Mouse (Mus musculus) liver, embryonic 11.5 days (tissue): ENCODE results near the gene Fkbp10. TPM values are rescaled to one million over a fixed set of nuclear protein-coding genes. Genes with fewer than 3 reads are reported as not detected.

Experiments used
- ATAC-seq: fragments of 200-750 bp; cut with Nextera tagmentation; replicated peaks from 2 replicates; pipeline ENCODE4 v1.8.0; 2017; ENCODE audit warnings: moderate number of reproducible peaks, mild to moderate bottlenecking, moderate TSS enrichment, moderate library complexity; ENCODE audit not compliant: low FRiP score
- DNase-seq: peaks from one replicate; pipeline ENCODE4 v3.0.0-alpha.2; 2017; ENCODE audit warnings: low spot score
- H3K27ac ChIP-seq: fragments of 300-500 bp; sonication (generic); 2 replicates; pipeline ENCODE4 v1.5.1; 2014; ENCODE audit warnings: mild to moderate bottlenecking, low read depth, low read length, control low read depth
- H3K27me3 ChIP-seq: fragments of 300-500 bp; sonication (generic); replicated peaks from 2 replicates; pipeline ENCODE4 v1.6.1; 2014; ENCODE audit warnings: low read length, mixed read lengths; ENCODE audit not compliant: control insufficient read depth, insufficient read depth
- H3K36me3 ChIP-seq: fragments of 300-500 bp; sonication (generic); 2 replicates; pipeline ENCODE4 v1.6.1; 2014; ENCODE audit warnings: mild to moderate bottlenecking, low read length, moderate library complexity, mixed read lengths; ENCODE audit not compliant: control insufficient read depth, insufficient read depth
- H3K4me1 ChIP-seq: fragments of 300-500 bp; sonication (generic); replicated peaks from 2 replicates; pipeline ENCODE4 v1.6.1; 2014; ENCODE audit warnings: low read length, mixed read lengths; ENCODE audit not compliant: control insufficient read depth, insufficient read depth
- H3K4me2 ChIP-seq: fragments of 300-500 bp; sonication (generic); 2 replicates; pipeline ENCODE4 v1.6.1; 2014; ENCODE audit warnings: mild to moderate bottlenecking, control low read depth, moderate library complexity
- H3K4me3 ChIP-seq: fragments of 300-500 bp; sonication (generic); 2 replicates; pipeline ENCODE4 v1.5.1; 2014; ENCODE audit warnings: low read depth, low read length, control low read depth
- H3K9ac ChIP-seq: fragments of 300-500 bp; sonication (generic); 2 replicates; pipeline ENCODE4 v1.6.1; 2014; ENCODE audit warnings: low read depth, low read length, control low read depth
- H3K9me3 ChIP-seq: fragments of 300-500 bp; sonication (generic); 2 replicates; pipeline ENCODE4 v1.6.1; 2016; ENCODE audit warnings: low read length, inconsistent platforms, mixed read lengths; ENCODE audit not compliant: control insufficient read depth
- WGBS: fragments of 180-500 bp; shearing (Covaris S2); extraction: QIAGEN DNeasy Blood & Tissue Kit; methylation state at CpG from one replicate; pipeline ENCODE4 v1.1.7; 2014; 5-methylcytosine and 5-hydroxymethylcytosine counted together
- microRNA-seq: library from miRNA; unstranded; fragments of <30 nt; microRNA quantifications from one replicate; pipeline ENCODE4, GENCODE M21; 2017; ENCODE audit warnings: borderline number of aligned reads
- polyA plus RNA-seq: library from polyadenylated mRNA; unstranded; fragments of >200 nt; fragmentation: Nextera tagmentation; extraction: Ambion mirVana; gene quantifications from 2 replicates; pipeline ENCODE4 v1.2.1, GENCODE M21; 2014

The Fkbp10 gene
- polyA plus RNA-seq, 1 experiment from 2014 or later = 39.9 TPM

DNA sequence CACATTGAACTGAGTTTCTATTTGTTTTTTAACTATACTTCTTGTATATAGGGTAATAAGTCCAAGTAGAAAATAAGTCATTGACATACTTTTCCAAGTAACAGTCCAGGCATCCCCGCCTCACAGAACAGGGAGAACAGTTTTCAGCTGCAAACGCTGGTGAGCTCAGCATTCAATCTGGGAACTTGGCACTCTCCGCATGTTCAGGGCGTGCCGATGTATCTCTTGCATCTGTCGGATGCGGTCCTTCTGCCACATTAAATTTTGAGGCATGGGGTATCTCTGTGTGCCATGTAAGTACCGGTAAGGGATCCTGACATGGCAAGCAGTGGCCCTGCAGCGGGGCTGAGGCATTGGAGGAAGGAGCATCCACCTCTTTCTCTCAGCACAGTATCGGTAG, 47.2 kb downstream of the Fkbp10 start:
- Histone ChIP-seq H3K27me3 (no peaks in the 10 kb centered on the region), H3K4me2 (no peak overlapping the region), H3K4me3 (no peak overlapping the region), H3K9ac (no peak overlapping the region), H3K9me3 (no peaks in the 10 kb centered on the region), H3K4me1 (peaks cover 15% of the 10 kb centered on the region), H3K27ac (no peak overlapping the region), H3K36me3 (peaks cover 15% of the 10 kb centered on the region; the same call in 1 of the 2 replicates)
- WGBS = 93% methylated on average over 10 of the region's 10 CpGs
- ATAC-seq = no peak
- DNase-seq = no peak

- Histone ChIP-seq H3K4me2 (peak overlapping the region; percentile 45), H3K27ac (peak overlapping the region; percentile 35; the same call in 1 of the 2 replicates), H3K36me3 (peaks cover 15% of the 10 kb centered on the region; the same call in 1 of the 2 replicates), H3K9ac (no peak overlapping the region), H3K9me3 (no peaks in the 10 kb centered on the region), H3K4me1 (peaks cover 19% of the 10 kb centered on the region), H3K27me3 (no peaks in the 10 kb centered on the region), H3K4me3 (no peak overlapping the region)
- WGBS = 73% methylated on average over 1 of the region's 1 CpGs
- DNase-seq (no peak), ATAC-seq (peak; percentile 79)
Observed at GRCm38 (mm10) chr11:100465229-100465792, 49.8 kb downstream of the Fkbp10 start.

DNA sequence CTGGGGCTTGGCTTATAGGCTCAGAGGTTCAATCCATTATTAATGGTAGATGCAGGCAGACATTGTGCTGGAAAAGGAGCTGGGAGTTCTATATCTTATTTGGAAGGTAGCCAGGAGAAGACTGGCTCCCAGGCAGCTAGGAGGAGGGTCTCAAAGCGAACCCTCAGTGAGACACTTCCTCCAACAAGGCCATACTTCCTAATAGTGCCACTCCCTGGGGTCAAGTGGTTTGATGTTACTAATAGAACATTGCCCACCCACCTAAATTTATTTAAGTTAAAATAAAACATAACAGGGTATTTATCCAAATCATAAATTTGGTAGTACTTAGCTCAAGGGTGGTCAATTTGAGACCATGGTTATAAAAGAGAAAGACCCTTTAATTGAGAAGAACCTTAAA, 50.3 kb downstream of the Fkbp10 start:
- WGBS = 50% methylated on average over 1 of the region's 1 CpGs
- peaks cover 15% of the 10 kb centered on the region; the same call in 1 of the 2 replicates for H3K36me3 ChIP-seq
- peaks cover 25% of the 10 kb centered on the region for H3K4me1 ChIP-seq
- no peaks in the 10 kb centered on the region for H3K27me3 ChIP-seq
- H3K4me2 ChIP-seq = peak overlapping the region; percentile 45
- ATAC-seq (no peak), DNase-seq (no peak)
- no peak overlapping the region for H3K9ac ChIP-seq
- 0 out of 2 replicates have a peak overlapping the region, but pooled peaks have one; percentile 3 for H3K27ac ChIP-seq
- H3K4me3 ChIP-seq = no peak overlapping the region
- H3K9me3 ChIP-seq = no peaks in the 10 kb centered on the region

- WGBS = 5% methylated on average over 30 of the region's 30 CpGs
- Histone ChIP-seq H3K4me1 (peaks cover 22% of the 10 kb centered on the region), H3K9ac (peak overlapping the region; percentile 96), H3K36me3 (peaks cover 4% of the 10 kb centered on the region; the same call in 1 of the 2 replicates), H3K27me3 (no peaks in the 10 kb centered on the region), H3K27ac (peak overlapping the region; percentile 70), H3K4me3 (peak overlapping the region; percentile 98), H3K9me3 (no peaks in the 10 kb centered on the region), H3K4me2 (peak overlapping the region; percentile 75)
- no peak for DNase-seq
- ATAC-seq = no peak
Observed at GRCm38 (mm10) chr11:100471352-100472196, 56.1 kb downstream of the Fkbp10 start.

- DNase-seq = peak; percentile 88
- WGBS = under 1% methylated on average over 83 of the region's 83 CpGs
- Histone ChIP-seq H3K27ac (peak within 1 kb of the TSS; percentile 70), H3K27me3 (no peaks in the 10 kb centered on the region), H3K4me3 (peak within 1 kb of the TSS; percentile 98), H3K4me2 (peak within 1 kb of the TSS; percentile 75), H3K4me1 (peaks cover 18% of the 10 kb centered on the region), H3K36me3 (peaks cover 4% of the 10 kb centered on the region; the same call in 1 of the 2 replicates), H3K9me3 (no peaks in the 10 kb centered on the region), H3K9ac (peak within 1 kb of the TSS; percentile 96)
- peak; percentile 93 for ATAC-seq
Observed at GRCm38 (mm10) chr11:100472197-100472934, 56.9 kb downstream of the Fkbp10 start, which contains the start of gene Klhl11. Gene Klhl11 (minus strand): TSS chr11:100472741.

GRCm38 (mm10) chr11:100472935-100473295, 57.4 kb downstream of the Fkbp10 start:
- peak overlapping the region; percentile 27; the same call in 1 of the 2 replicates for H3K4me2 ChIP-seq
- no peak overlapping the region for H3K27ac ChIP-seq
- DNase-seq = no peak
- WGBS = 27% methylated on average over 5 of the region's 5 CpGs
- peak overlapping the region; percentile 98 for H3K4me3 ChIP-seq
- no peaks in the 10 kb centered on the region for H3K27me3 ChIP-seq
- H3K36me3 ChIP-seq = peaks cover 4% of the 10 kb centered on the region; the same call in 1 of the 2 replicates
- H3K4me1 ChIP-seq = peaks cover 18% of the 10 kb centered on the region
- peak; percentile 58 for ATAC-seq
- H3K9ac ChIP-seq = no peak overlapping the region; the same call in 1 of the 2 replicates
- no peaks in the 10 kb centered on the region for H3K9me3 ChIP-seq

Small RNA genes lying within 50 kb of the gene (microRNA-seq; reads per million reads assigned to microRNA genes)
- gene Gm27374 = not detected

Other genes starting within 250 kb of the Fkbp10 start
- not detected in 2 replicates for gene Krt9, start 222.5 kb upstream of the Fkbp10 start, polyA plus RNA-seq
- 2.1 and 2.3 TPM in 2 replicates for gene Krt14, start 208.1 kb upstream of the Fkbp10 start, polyA plus RNA-seq
- gene Krt16, start 166.8 kb upstream of the Fkbp10 start, polyA plus RNA-seq = not detected in 2 replicates
- 0.32 and 0.42 TPM in 2 replicates for gene Krt17, start 154.7 kb upstream of the Fkbp10 start, polyA plus RNA-seq
- not detected in 2 replicates for gene Krt42, start 145.8 kb upstream of the Fkbp10 start, polyA plus RNA-seq
- gene Eif1, start 95.8 kb upstream of the Fkbp10 start, polyA plus RNA-seq = 2,121 and 2,222 TPM in 2 replicates
- not detected in 2 replicates for gene Gast, start 81.3 kb upstream of the Fkbp10 start, polyA plus RNA-seq
- gene Hap1, start 59.6 kb upstream of the Fkbp10 start, polyA plus RNA-seq = 0.82 and 1.5 TPM in 2 replicates
- gene Jup, start 17.9 kb upstream of the Fkbp10 start, polyA plus RNA-seq = 38.8 and 41.6 TPM in 2 replicates
- 24.5 and 25.8 TPM in 2 replicates for gene P3h4, start 861 bp upstream of the Fkbp10 start, polyA plus RNA-seq
- gene Nt5c3b, start 26.1 kb downstream of the Fkbp10 start, polyA plus RNA-seq = 70.4 and 74.0 TPM in 2 replicates
- gene Klhl10, start 26.2 kb downstream of the Fkbp10 start, polyA plus RNA-seq = 0.31 and 0.36 TPM in 2 replicates
- 6.3 and 6.7 TPM in 2 replicates for gene Klhl11, start 57.0 kb downstream of the Fkbp10 start, polyA plus RNA-seq
- gene Acly, start 112.3 kb downstream of the Fkbp10 start, polyA plus RNA-seq = 159 and 194 TPM in 2 replicates
- 0.18 and 0.26 TPM in 2 replicates for gene Ttc25, start 129.9 kb downstream of the Fkbp10 start, polyA plus RNA-seq
- 19.4 and 19.7 TPM in 2 replicates for gene Cnp, start 159.2 kb downstream of the Fkbp10 start, polyA plus RNA-seq
- 35.4 and 36.5 TPM in 2 replicates for gene Nkiras2, start 203.5 kb downstream of the Fkbp10 start, polyA plus RNA-seq
- gene Dnajc7, start 204.5 kb downstream of the Fkbp10 start, polyA plus RNA-seq = 70.6 and 70.8 TPM in 2 replicates